Mouse (Mus musculus): Measurements from ENCODE around the gene 1700020N01Rik.

1700020N01Rik gene

DNA sequence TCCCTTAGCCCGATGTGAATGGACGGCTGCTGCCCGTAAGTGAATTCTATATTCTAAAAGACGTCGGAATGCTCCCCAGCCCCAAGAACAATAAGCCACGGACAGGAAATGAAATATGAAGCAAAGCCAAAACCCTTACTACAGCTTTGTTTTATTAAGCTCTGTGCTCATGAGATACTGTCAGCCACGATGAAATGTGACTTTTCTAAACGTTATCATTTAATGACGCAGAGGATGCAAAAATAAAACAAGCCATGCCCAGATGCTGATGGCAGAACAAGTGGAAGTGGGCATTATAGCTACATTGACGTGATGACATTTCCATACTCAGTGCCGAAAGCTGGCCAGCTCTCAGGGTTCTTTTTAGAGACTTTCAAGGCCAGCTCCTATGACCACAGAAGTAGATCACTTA is 76.8 kb downstream of the 1700020N01Rik start:
- DNase-seq (ENCODE audit: low spot score in 2 of 2) = no peak

DNA sequence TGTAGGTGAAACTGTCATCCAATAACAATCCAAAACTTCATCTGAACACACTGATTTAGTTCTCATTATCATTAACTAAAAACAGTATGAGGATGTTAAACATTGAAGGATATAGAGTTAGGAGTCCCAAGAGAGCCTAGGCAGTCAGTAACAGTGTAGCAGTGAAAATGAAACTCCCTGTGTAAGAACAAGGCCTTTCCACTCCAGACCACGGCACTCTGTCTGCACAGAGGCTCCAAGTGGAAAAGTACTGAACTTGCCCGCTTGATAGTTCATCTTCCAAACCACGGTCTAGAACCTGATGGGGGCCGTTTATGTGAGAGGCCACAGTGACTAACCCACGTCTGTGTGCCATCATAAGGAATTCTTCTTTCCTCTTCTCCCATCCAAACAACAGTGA is 77.2 kb downstream of the 1700020N01Rik start:
- DNase-seq (ENCODE audit: low spot score in 2 of 2) = no peak

Measured in frontal cortex, postnatal 25 days (tissue).